Mouse (Mus musculus): ENCODE measurements around the gene Atp5k.

- TF ChIP-seq CTCF (IDR thresholded peaks at IDR 0.05; ENCODE audit: borderline replicate concordance, extremely low read depth, insufficient read depth, insufficient read length) (no peak), POLR2A (IDR thresholded peaks at IDR 0.05; ENCODE audit: borderline replicate concordance, extremely low read depth, insufficient read depth, insufficient read length, poor library complexity, severe bottlenecking) (no peak)
Measured at GRCm38 (mm10) chr5:108389744-108390143, 44.5 kb downstream of the Atp5k start.

Data from brain, embryonic 14.5 days (tissue).